Mouse (Mus musculus): ENCODE data around the gene Impg1. TPM values are rescaled to one million over a fixed set of nuclear protein-coding genes. Genes with fewer than 3 reads are reported as not detected.
A peak's percentile ranks its signal among the peaks of the same experiment; 100 is the strongest.

Impg1 gene
- polyA plus RNA-seq, 1 experiment from 2014 or later, result not detected

DNA sequence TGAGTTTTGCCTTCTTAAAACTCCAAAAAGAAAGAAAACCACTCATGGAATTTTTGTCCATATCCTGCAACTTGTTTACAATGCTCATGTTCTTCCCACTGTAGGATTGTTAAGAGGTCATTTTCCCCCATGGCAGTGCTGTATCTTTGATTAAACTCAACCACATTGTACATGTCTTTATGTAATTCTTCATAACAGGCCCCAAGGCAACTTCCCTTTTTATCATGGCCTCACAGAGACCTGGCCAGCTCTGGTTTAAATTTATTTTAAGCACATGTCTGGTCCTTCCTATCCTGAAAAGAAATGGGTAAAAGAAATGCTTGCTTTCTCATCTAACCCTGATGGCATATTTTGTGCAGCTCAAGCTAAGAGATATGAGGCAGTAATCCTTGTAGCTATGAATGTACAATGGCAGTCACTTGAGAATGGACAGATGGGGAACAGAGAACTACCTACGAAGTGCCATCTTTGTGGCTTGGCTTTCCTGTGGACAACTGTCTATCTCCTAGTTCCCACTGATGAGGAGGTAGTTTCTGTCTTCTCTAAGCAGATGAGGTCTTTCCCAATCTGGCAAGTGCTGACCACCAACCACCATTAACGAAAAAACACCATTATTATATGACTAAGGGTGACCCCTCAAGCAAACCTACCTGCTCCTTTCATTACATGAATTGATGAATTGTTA lies 97.6 kb downstream of the Impg1 start:
- Histone ChIP-seq H3K27ac (replicated peaks; ENCODE audit: low read depth, low read length) (no peak overlapping the region), H3K9me3 (ENCODE audit: control insufficient read depth, low read length) (no peaks in the 10 kb centered on the region), H3K4me3 (ENCODE audit: low read depth, low read length) (no peak overlapping the region), H3K4me2 (ENCODE audit: low read depth, severe bottlenecking) (no peak overlapping the region), H3K9ac (ENCODE audit: low read length) (no peak overlapping the region), H3K36me3 (ENCODE audit: control insufficient read depth, insufficient read depth, low read length) (no peaks in the 10 kb centered on the region), H3K4me1 (ENCODE audit: control insufficient read depth, insufficient read depth, low read length) (no peaks in the 10 kb centered on the region), H3K27me3 (ENCODE audit: control insufficient read depth, insufficient read depth, low read length) (no peaks in the 10 kb centered on the region)
- ATAC-seq (ENCODE audit: insufficient number of reproducible peaks, low FRiP score, low TSS enrichment, low read depth) (no peak), DNase-seq (ENCODE audit: low spot score) (no peak)
- WGBS, result 83% methylated on average over 2 of the region's 2 CpGs

DNA sequence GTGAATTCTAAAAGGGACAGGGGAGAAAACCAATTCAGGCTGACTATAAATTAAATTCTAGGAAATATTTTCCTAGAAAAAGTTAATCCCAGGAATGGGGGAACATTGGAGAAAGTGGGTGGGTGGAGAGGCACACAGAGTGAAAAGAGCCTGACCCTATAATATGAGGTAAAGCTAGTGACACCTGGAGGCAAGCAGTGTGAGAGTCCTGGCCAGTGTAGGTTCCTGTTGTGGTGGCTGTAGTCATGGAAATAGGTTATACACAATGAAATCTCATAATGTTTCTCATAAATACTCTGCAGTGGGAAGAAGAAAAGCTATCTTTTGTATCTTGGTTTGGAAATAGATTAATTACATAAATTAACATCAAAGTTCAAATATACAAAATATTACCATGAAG lies 105.2 kb downstream of the Impg1 start:
- Histone ChIP-seq H3K4me3 (ENCODE audit: low read depth, low read length) (no peak overlapping the region), H3K4me1 (ENCODE audit: control insufficient read depth, insufficient read depth, low read length) (no peaks in the 10 kb centered on the region), H3K27me3 (ENCODE audit: control insufficient read depth, insufficient read depth, low read length) (no peaks in the 10 kb centered on the region), H3K4me2 (ENCODE audit: low read depth, severe bottlenecking) (no peak overlapping the region), H3K9me3 (ENCODE audit: control insufficient read depth, low read length) (no peaks in the 10 kb centered on the region), H3K36me3 (ENCODE audit: control insufficient read depth, insufficient read depth, low read length) (no peaks in the 10 kb centered on the region), H3K9ac (ENCODE audit: low read length) (no peak overlapping the region), H3K27ac (replicated peaks; ENCODE audit: low read depth, low read length) (no peak overlapping the region)
- DNase-seq (ENCODE audit: low spot score) (no peak), ATAC-seq (ENCODE audit: insufficient number of reproducible peaks, low FRiP score, low TSS enrichment, low read depth) (no peak)

DNA sequence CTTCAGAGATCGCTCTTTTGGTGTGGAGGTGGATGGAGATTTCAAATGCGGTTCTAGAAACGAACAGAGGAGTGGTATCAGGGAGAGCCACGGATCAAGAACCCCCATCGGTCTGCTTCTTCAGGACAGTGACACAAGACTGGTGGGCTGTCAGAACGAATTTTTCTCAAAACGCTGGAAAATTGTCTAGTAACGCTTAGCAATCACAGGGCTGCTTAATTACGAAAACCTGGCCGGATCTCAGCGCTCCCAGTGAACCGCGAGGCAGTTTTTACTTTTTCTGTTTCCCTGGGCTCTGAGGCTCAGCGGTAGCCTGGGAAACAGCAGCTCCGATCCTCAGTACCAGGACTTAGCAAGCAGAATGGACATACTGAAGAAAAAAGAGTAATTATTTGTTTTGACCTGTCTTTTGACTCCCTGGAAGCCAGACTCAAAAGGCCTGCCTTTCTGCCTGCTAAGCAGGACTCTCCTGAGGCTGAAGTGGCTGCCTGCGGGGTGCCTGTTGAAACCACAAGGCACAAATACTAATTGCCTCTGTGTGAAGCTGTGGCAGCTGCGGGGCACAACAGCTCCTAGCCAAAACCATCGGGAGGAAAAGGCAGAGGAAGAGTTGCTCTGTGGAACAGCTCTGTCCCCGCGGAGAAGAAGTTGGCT lies 113.5 kb downstream of the Impg1 start:
- WGBS, result 34% methylated on average over 20 of the region's 20 CpGs
- Histone ChIP-seq H3K4me3 (ENCODE audit: low read depth, low read length) (no peak overlapping the region), H3K4me2 (ENCODE audit: low read depth, severe bottlenecking) (no peak overlapping the region; the same call in 1 of the 2 replicates), H3K36me3 (ENCODE audit: control insufficient read depth, insufficient read depth, low read length) (no peaks in the 10 kb centered on the region), H3K27me3 (ENCODE audit: control insufficient read depth, insufficient read depth, low read length) (no peaks in the 10 kb centered on the region), H3K27ac (replicated peaks; ENCODE audit: low read depth, low read length) (no peak overlapping the region), H3K9me3 (ENCODE audit: control insufficient read depth, low read length) (no peaks in the 10 kb centered on the region), H3K9ac (ENCODE audit: low read length) (no peak overlapping the region), H3K4me1 (ENCODE audit: control insufficient read depth, insufficient read depth, low read length) (no peaks in the 10 kb centered on the region)
- ATAC-seq (ENCODE audit: insufficient number of reproducible peaks, low FRiP score, low TSS enrichment, low read depth) (0 out of 2 replicates have a peak, but pooled peaks have one; percentile 47), DNase-seq (ENCODE audit: low spot score) (peak; percentile 37)

DNA sequence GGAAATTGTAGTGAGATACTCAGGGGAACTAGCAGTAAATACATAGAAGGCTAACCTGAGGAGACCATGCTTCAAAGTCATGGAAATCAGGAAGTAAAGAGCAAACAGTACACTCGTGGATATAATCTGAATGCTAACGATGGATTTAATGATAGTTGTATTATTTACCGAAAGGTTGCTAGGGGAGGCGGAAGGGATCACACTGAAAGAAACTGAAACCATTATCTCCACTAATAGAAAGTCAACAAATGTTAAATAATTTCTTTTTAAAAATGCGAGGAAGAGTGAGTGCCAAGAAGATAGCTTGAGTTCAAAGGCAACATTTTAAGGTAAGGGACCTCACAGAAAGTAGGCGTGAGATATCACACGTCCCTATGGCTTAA lies 114.0 kb downstream of the Impg1 start:
- H3K4me3 ChIP-seq (ENCODE audit: low read depth, low read length), result no peak overlapping the region
- H3K36me3 ChIP-seq (ENCODE audit: control insufficient read depth, insufficient read depth, low read length), result no peaks in the 10 kb centered on the region
- H3K9ac ChIP-seq (ENCODE audit: low read length), result no peak overlapping the region
- H3K27ac ChIP-seq (replicated peaks; ENCODE audit: low read depth, low read length), result no peak overlapping the region
- no peaks in the 10 kb centered on the region for H3K27me3 ChIP-seq (ENCODE audit: control insufficient read depth, insufficient read depth, low read length)
- H3K4me1 ChIP-seq (ENCODE audit: control insufficient read depth, insufficient read depth, low read length), result no peaks in the 10 kb centered on the region
- WGBS, result 70% methylated on average over 7 of the region's 7 CpGs
- DNase-seq (ENCODE audit: low spot score) (no peak), ATAC-seq (ENCODE audit: insufficient number of reproducible peaks, low FRiP score, low TSS enrichment, low read depth) (no peak)
- no peak overlapping the region; the same call in 1 of the 2 replicates for H3K4me2 ChIP-seq (ENCODE audit: low read depth, severe bottlenecking)
- H3K9me3 ChIP-seq (ENCODE audit: control insufficient read depth, low read length), result no peaks in the 10 kb centered on the region

DNA sequence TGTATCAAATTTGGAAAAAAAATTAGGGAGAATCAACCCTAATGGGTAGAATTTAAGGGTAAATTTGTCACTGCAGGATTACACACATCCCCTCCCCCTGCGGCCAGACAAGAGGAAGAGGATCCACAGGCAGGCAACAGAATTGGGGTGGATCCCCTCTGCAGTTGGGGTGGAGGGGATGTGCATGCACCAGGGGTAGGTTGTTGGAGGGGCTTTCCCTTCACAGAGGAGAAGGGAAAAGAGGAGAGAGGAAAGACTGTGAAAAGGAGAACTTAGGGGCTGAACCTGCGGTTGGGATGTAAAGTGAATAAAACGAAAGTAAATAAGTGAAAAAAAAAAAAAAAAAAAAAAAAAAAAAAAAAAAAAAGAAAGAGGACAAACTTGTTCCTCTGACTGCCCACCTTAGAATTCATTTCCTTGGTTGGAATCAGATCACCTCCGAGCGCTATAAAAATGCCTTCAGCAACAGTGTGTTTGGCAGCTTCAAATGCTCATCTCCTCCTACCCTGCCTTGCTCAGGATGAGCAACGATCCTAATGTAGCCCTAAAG lies 120.8 kb downstream of the Impg1 start:
- Histone ChIP-seq H3K4me2 (ENCODE audit: low read depth, severe bottlenecking) (no peak overlapping the region), H3K27me3 (ENCODE audit: control insufficient read depth, insufficient read depth, low read length) (no peaks in the 10 kb centered on the region), H3K4me3 (ENCODE audit: low read depth, low read length) (no peak overlapping the region), H3K27ac (replicated peaks; ENCODE audit: low read depth, low read length) (no peak overlapping the region), H3K36me3 (ENCODE audit: control insufficient read depth, insufficient read depth, low read length) (no peaks in the 10 kb centered on the region), H3K4me1 (ENCODE audit: control insufficient read depth, insufficient read depth, low read length) (no peaks in the 10 kb centered on the region), H3K9me3 (ENCODE audit: control insufficient read depth, low read length) (no peaks in the 10 kb centered on the region), H3K9ac (ENCODE audit: low read length) (no peak overlapping the region)
- ATAC-seq (ENCODE audit: insufficient number of reproducible peaks, low FRiP score, low TSS enrichment, low read depth), result no peak
- WGBS, result 91% methylated on average over 6 of the region's 6 CpGs
- DNase-seq (ENCODE audit: low spot score), result no peak

DNA sequence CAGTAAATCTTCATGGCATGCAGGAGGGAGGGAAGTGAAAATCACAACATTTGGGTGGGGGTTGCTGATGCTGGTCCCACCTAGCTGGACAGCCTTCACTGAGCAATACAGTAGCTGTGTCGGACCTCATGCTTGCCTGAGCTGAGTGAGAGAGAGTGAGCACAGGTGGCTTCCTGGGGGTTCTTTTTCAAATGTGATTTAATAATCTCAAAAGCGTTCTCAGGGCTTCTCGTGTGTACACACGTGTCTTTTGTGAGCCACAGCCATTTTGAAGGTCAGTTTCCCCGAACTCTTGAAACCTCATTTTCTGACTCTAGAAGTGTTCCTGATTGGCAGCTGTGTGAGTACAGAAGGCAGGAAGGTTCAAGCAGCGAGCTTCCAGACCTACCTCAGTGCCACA lies 122.8 kb downstream of the Impg1 start:
- no peaks in the 10 kb centered on the region for H3K27me3 ChIP-seq (ENCODE audit: control insufficient read depth, insufficient read depth, low read length)
- H3K4me1 ChIP-seq (ENCODE audit: control insufficient read depth, insufficient read depth, low read length), result no peaks in the 10 kb centered on the region
- no peaks in the 10 kb centered on the region for H3K9me3 ChIP-seq (ENCODE audit: control insufficient read depth, low read length)
- no peak overlapping the region for H3K27ac ChIP-seq (replicated peaks; ENCODE audit: low read depth, low read length)
- H3K4me3 ChIP-seq (ENCODE audit: low read depth, low read length), result no peak overlapping the region
- DNase-seq (ENCODE audit: low spot score) (no peak), ATAC-seq (ENCODE audit: insufficient number of reproducible peaks, low FRiP score, low TSS enrichment, low read depth) (no peak)
- H3K4me2 ChIP-seq (ENCODE audit: low read depth, severe bottlenecking), result no peak overlapping the region
- 87% methylated on average over 6 of the region's 6 CpGs for WGBS
- H3K9ac ChIP-seq (ENCODE audit: low read length), result no peak overlapping the region
- H3K36me3 ChIP-seq (ENCODE audit: control insufficient read depth, insufficient read depth, low read length), result no peaks in the 10 kb centered on the region

DNA sequence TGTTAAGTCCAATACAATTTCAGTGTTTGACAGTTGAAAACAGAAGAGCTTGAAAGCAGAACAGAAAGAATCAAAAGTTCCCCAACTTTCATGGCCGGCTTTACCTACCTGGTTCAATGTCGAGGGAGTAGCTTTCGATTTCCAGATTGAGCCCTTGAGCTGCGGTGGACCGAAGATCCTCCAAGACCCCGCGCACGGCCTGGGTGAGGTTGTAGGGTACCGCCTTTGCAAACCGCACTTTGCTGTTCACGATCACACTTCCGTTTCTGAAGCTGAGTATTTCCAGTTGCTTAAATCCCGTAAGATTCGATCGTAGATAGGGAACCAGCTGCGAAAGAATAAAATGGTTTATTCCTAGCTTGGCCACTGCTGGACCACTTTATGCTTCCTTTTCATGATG lies 123.5 kb downstream of the Impg1 start:
- Histone ChIP-seq H3K9me3 (ENCODE audit: control insufficient read depth, low read length) (no peaks in the 10 kb centered on the region), H3K36me3 (ENCODE audit: control insufficient read depth, insufficient read depth, low read length) (no peaks in the 10 kb centered on the region), H3K4me1 (ENCODE audit: control insufficient read depth, insufficient read depth, low read length) (no peaks in the 10 kb centered on the region), H3K4me3 (ENCODE audit: low read depth, low read length) (no peak overlapping the region), H3K4me2 (ENCODE audit: low read depth, severe bottlenecking) (no peak overlapping the region), H3K27me3 (ENCODE audit: control insufficient read depth, insufficient read depth, low read length) (no peaks in the 10 kb centered on the region), H3K27ac (replicated peaks; ENCODE audit: low read depth, low read length) (no peak overlapping the region), H3K9ac (ENCODE audit: low read length) (no peak overlapping the region)
- no peak for DNase-seq (ENCODE audit: low spot score)
- ATAC-seq (ENCODE audit: insufficient number of reproducible peaks, low FRiP score, low TSS enrichment, low read depth), result no peak
- 96% methylated on average over 16 of the region's 16 CpGs for WGBS

DNA sequence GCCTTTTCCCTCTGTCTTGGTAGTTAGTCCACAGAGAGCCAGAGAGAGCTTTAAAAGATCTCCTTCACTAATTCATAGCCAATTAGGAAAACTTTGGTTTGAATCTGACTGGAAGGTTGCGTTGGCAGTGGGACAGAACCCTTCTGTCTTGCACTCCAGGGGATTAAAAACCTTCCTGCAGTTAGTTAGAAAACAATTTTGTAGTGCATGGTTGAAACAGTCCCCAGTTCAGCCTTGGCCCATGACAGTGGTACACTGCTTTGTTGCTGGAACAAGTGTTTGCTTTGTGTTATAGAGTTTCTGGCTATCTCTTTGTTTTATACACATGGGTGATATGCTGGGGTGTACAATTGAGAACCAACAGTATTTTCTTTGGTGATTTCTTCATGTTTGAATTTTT lies 124.4 kb downstream of the Impg1 start:
- no peak for ATAC-seq (ENCODE audit: insufficient number of reproducible peaks, low FRiP score, low TSS enrichment, low read depth)
- no peak overlapping the region for H3K4me3 ChIP-seq (ENCODE audit: low read depth, low read length)

More for the DNA sequence above, 124.4 kb downstream of the Impg1 start:
- no peaks in the 10 kb centered on the region for H3K9me3 ChIP-seq (ENCODE audit: control insufficient read depth, low read length)
- no peaks in the 10 kb centered on the region for H3K36me3 ChIP-seq (ENCODE audit: control insufficient read depth, insufficient read depth, low read length)
- no peak overlapping the region for H3K27ac ChIP-seq (replicated peaks; ENCODE audit: low read depth, low read length)
- H3K4me1 ChIP-seq (ENCODE audit: control insufficient read depth, insufficient read depth, low read length), result no peaks in the 10 kb centered on the region
- no peak for DNase-seq (ENCODE audit: low spot score)
- H3K9ac ChIP-seq (ENCODE audit: low read length), result no peak overlapping the region
- WGBS, result 59% methylated on average over 1 of the region's 1 CpGs
- H3K27me3 ChIP-seq (ENCODE audit: control insufficient read depth, insufficient read depth, low read length), result no peaks in the 10 kb centered on the region
- no peak overlapping the region for H3K4me2 ChIP-seq (ENCODE audit: low read depth, severe bottlenecking)
